Mouse (Mus musculus): ENCODE results near the gene Crnn. TPM values are rescaled to one million over a fixed set of nuclear protein-coding genes. Genes with fewer than 3 reads are reported as not detected.

Crnn gene
- polyA plus RNA-seq (2014; fragmentation: Nextera tagmentation; extraction: Ambion mirVana) = not detected in 2 replicates

- WGBS (ENCODE audit: insufficient replicate concordance) = 44% methylated on average over 1 of the region's 1 CpGs
- no peak within 1 kb of the TSS for H3K4me2 ChIP-seq
- ATAC-seq (replicated peaks; ENCODE audit: insufficient number of reproducible peaks, low FRiP score, low TSS enrichment) = no peak
Observed at GRCm38 (mm10) chr3:93144510-93145051, at the start of gene Crnn. Gene Crnn (plus strand): TSS chr3:93144787.

DNA sequence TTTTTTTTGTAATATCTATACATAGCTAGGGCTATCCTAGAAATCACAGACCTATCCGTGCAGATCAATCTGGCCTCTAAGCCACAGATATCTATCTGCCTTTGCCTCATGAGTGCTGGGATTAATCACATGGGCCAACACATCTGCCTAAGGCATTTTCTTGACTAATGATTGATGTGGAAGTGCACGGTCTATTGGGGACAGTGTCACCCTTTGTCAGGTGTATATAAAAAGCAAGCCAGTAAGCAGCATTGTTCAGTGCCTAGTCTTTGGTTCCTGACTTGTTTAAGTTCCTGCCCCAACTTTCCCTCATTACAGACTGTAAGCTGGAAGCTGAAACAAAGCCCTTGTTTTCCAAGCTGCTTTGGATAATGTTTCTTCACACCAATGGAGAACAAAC, 48.1 kb upstream of the Crnn start:
- H3K27me3 ChIP-seq (ENCODE audit: control insufficient read depth, insufficient read depth, low read length) = no peaks in the 10 kb centered on the region
- no peak overlapping the region for H3K9ac ChIP-seq (ENCODE audit: low read depth, low read length)
- H3K4me2 ChIP-seq = no peak overlapping the region
- H3K9me3 ChIP-seq (replicated peaks; ENCODE audit: control insufficient read depth, low read length) = no peaks in the 10 kb centered on the region
- H3K4me1 ChIP-seq (ENCODE audit: control insufficient read depth, insufficient read depth, low read length) = no peaks in the 10 kb centered on the region
- WGBS (ENCODE audit: insufficient replicate concordance) = 69% methylated on average over 2 of the region's 2 CpGs
- H3K4me3 ChIP-seq (ENCODE audit: low read depth, low read length) = no peak overlapping the region
- H3K36me3 ChIP-seq (ENCODE audit: control insufficient read depth, insufficient read depth, low read length) = no peaks in the 10 kb centered on the region
- ATAC-seq (replicated peaks; ENCODE audit: insufficient number of reproducible peaks, low FRiP score, low TSS enrichment) = no peak
- no peak overlapping the region for H3K27ac ChIP-seq (ENCODE audit: low read depth, low read length)

More at GRCm38 (mm10) chr3:93144510-93145051, at the start of gene Crnn:
- H3K4me3 ChIP-seq (ENCODE audit: low read depth, low read length) = no peak within 1 kb of the TSS
- no peaks in the 10 kb centered on the region for H3K27me3 ChIP-seq (ENCODE audit: control insufficient read depth, insufficient read depth, low read length)
- no peak within 1 kb of the TSS for H3K27ac ChIP-seq (ENCODE audit: low read depth, low read length)
- H3K4me1 ChIP-seq (ENCODE audit: control insufficient read depth, insufficient read depth, low read length) = no peaks in the 10 kb centered on the region
- H3K36me3 ChIP-seq (ENCODE audit: control insufficient read depth, insufficient read depth, low read length) = no peaks in the 10 kb centered on the region
- no peak within 1 kb of the TSS for H3K9ac ChIP-seq (ENCODE audit: low read depth, low read length)
- no peaks in the 10 kb centered on the region for H3K9me3 ChIP-seq (replicated peaks; ENCODE audit: control insufficient read depth, low read length)

- 36% methylated on average over 5 of the region's 5 CpGs for WGBS (ENCODE audit: insufficient replicate concordance)
- Histone ChIP-seq H3K9me3 (replicated peaks; ENCODE audit: control insufficient read depth, low read length) (no peaks in the 10 kb centered on the region), H3K4me1 (ENCODE audit: control insufficient read depth, insufficient read depth, low read length) (no peaks in the 10 kb centered on the region), H3K36me3 (ENCODE audit: control insufficient read depth, insufficient read depth, low read length) (no peaks in the 10 kb centered on the region), H3K4me3 (ENCODE audit: low read depth, low read length) (no peak overlapping the region), H3K27me3 (ENCODE audit: control insufficient read depth, insufficient read depth, low read length) (no peaks in the 10 kb centered on the region), H3K4me2 (no peak overlapping the region), H3K27ac (ENCODE audit: low read depth, low read length) (no peak overlapping the region), H3K9ac (ENCODE audit: low read depth, low read length) (no peak overlapping the region)
- no peak for ATAC-seq (replicated peaks; ENCODE audit: insufficient number of reproducible peaks, low FRiP score, low TSS enrichment)
Observed at GRCm38 (mm10) chr3:93111668-93112067, 32.9 kb upstream of the Crnn start.

DNA sequence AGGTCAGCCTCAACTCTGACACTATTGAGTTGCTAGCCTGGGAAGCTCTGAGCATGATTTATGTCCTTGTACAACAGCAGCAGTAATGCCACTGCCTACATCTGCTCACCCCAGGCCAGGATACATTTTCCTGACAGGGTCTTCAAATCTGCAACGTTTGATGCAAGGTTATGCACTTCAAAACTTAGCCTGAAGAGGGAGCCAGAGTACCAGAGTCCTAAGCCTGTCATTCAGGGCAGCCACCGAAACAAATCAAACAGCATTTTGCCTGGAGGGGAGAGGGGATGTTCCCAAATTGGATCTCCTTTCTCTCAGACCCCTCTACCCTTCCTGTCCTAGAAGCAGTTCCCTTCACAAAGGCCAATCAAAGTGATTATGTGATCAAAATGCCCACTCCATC, 30.1 kb upstream of the Crnn start:
- no peak overlapping the region for H3K4me3 ChIP-seq (ENCODE audit: low read depth, low read length)
- H3K27ac ChIP-seq (ENCODE audit: low read depth, low read length) = no peak overlapping the region
- no peaks in the 10 kb centered on the region for H3K4me1 ChIP-seq (ENCODE audit: control insufficient read depth, insufficient read depth, low read length)
- ATAC-seq (replicated peaks; ENCODE audit: insufficient number of reproducible peaks, low FRiP score, low TSS enrichment) = no peak
- 4% methylated on average over 2 of the region's 2 CpGs for WGBS (ENCODE audit: insufficient replicate concordance)
- H3K4me2 ChIP-seq = no peak overlapping the region
- no peaks in the 10 kb centered on the region for H3K9me3 ChIP-seq (replicated peaks; ENCODE audit: control insufficient read depth, low read length)
- no peaks in the 10 kb centered on the region for H3K27me3 ChIP-seq (ENCODE audit: control insufficient read depth, insufficient read depth, low read length)
- H3K9ac ChIP-seq (ENCODE audit: low read depth, low read length) = no peak overlapping the region
- no peaks in the 10 kb centered on the region for H3K36me3 ChIP-seq (ENCODE audit: control insufficient read depth, insufficient read depth, low read length)

DNA sequence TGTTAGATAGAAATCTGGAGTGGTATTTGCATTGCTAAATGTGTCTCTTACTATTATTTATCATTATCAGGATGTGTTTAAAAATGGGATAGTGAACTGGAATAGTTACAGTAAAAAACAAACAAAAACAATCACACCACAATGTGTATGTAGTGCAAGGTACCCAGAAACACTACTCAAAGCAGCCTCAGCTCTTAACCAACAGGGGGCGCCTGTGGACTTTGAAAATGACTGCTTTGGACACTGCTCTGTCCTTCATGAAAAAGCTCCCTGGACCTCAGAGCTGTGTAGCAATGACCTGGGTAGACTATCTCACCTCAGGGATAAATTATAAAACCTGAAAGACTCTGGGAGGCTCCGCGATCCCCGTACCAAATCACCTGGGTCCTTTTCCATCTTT, 25.5 kb upstream of the Crnn start:
- H3K4me1 ChIP-seq (ENCODE audit: control insufficient read depth, insufficient read depth, low read length) = no peaks in the 10 kb centered on the region
- no peak overlapping the region for H3K27ac ChIP-seq (ENCODE audit: low read depth, low read length)
- no peak overlapping the region for H3K9ac ChIP-seq (ENCODE audit: low read depth, low read length)
- 39% methylated on average over 4 of the region's 4 CpGs for WGBS (ENCODE audit: insufficient replicate concordance)
- no peaks in the 10 kb centered on the region for H3K36me3 ChIP-seq (ENCODE audit: control insufficient read depth, insufficient read depth, low read length)
- H3K4me3 ChIP-seq (ENCODE audit: low read depth, low read length) = no peak overlapping the region
- no peaks in the 10 kb centered on the region for H3K27me3 ChIP-seq (ENCODE audit: control insufficient read depth, insufficient read depth, low read length)
- H3K9me3 ChIP-seq (replicated peaks; ENCODE audit: control insufficient read depth, low read length) = no peaks in the 10 kb centered on the region
- no peak overlapping the region for H3K4me2 ChIP-seq
- no peak for ATAC-seq (replicated peaks; ENCODE audit: insufficient number of reproducible peaks, low FRiP score, low TSS enrichment)

DNA sequence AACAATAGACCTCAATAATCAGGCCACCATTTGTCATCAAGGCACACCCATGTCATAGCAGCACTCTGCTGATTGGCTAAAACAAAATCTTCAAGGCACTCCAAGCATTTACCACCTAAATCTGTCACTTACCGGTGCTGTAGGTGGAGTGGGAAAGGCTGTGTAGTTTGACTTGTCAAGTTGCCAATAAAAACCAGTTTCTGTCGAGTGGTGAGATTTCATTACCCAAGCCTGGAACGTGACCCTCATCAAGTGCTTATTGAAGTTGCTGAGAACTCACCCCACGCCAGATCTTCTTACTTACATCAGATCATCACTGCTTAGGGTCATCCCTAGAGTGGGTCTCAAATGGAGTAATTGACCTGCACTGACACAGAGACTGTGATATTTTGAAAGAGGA, 16.5 kb upstream of the Crnn start:
- no peak overlapping the region for H3K9ac ChIP-seq (ENCODE audit: low read depth, low read length)
- ATAC-seq (replicated peaks; ENCODE audit: insufficient number of reproducible peaks, low FRiP score, low TSS enrichment) = no peak
- H3K27ac ChIP-seq (ENCODE audit: low read depth, low read length) = no peak overlapping the region
- H3K9me3 ChIP-seq (replicated peaks; ENCODE audit: control insufficient read depth, low read length) = no peaks in the 10 kb centered on the region
- H3K36me3 ChIP-seq (ENCODE audit: control insufficient read depth, insufficient read depth, low read length) = no peaks in the 10 kb centered on the region
- H3K27me3 ChIP-seq (ENCODE audit: control insufficient read depth, insufficient read depth, low read length) = no peaks in the 10 kb centered on the region
- no peaks in the 10 kb centered on the region for H3K4me1 ChIP-seq (ENCODE audit: control insufficient read depth, insufficient read depth, low read length)
- H3K4me3 ChIP-seq (ENCODE audit: low read depth, low read length) = no peak overlapping the region
- WGBS (ENCODE audit: insufficient replicate concordance) = 38% methylated on average over 4 of the region's 4 CpGs
- H3K4me2 ChIP-seq = no peak overlapping the region

GRCm38 (mm10) chr3:93129076-93129475, 15.5 kb upstream of the Crnn start:
- WGBS (ENCODE audit: insufficient replicate concordance) = 48% methylated on average over 5 of the region's 5 CpGs

DNA sequence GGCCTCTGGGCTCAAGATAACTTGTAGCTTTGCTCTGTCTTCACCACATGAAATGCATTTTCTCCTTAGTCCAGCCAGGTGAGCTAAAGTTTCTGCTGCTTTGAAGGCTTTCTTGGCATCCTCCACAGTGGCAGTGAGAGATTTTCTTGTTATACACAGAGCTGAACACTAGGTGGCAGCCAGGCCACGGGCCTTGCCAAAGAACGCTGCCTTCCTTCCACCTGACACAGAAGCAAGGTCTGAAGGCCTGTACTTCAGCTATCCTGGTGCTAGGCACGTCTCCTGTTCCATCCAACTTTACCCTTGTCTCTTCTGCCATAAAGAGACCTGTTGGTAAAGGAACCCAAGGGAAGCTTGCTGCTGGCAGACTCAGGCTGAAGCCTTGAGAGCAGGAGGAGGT, 14.1 kb upstream of the Crnn start:
- no peak for ATAC-seq (replicated peaks; ENCODE audit: insufficient number of reproducible peaks, low FRiP score, low TSS enrichment)
- Histone ChIP-seq H3K9ac (ENCODE audit: low read depth, low read length) (no peak overlapping the region), H3K36me3 (ENCODE audit: control insufficient read depth, insufficient read depth, low read length) (no peaks in the 10 kb centered on the region), H3K27ac (ENCODE audit: low read depth, low read length) (no peak overlapping the region), H3K4me2 (no peak overlapping the region), H3K9me3 (replicated peaks; ENCODE audit: control insufficient read depth, low read length) (no peaks in the 10 kb centered on the region), H3K4me1 (ENCODE audit: control insufficient read depth, insufficient read depth, low read length) (no peaks in the 10 kb centered on the region), H3K27me3 (ENCODE audit: control insufficient read depth, insufficient read depth, low read length) (no peaks in the 10 kb centered on the region), H3K4me3 (ENCODE audit: low read depth, low read length) (no peak overlapping the region)
- 11% methylated on average over 3 of the region's 3 CpGs for WGBS (ENCODE audit: insufficient replicate concordance)

More at GRCm38 (mm10) chr3:93129076-93129475, 15.5 kb upstream of the Crnn start:
- ATAC-seq (replicated peaks; ENCODE audit: insufficient number of reproducible peaks, low FRiP score, low TSS enrichment) = no peak
- Histone ChIP-seq H3K4me3 (ENCODE audit: low read depth, low read length) (no peak overlapping the region), H3K36me3 (ENCODE audit: control insufficient read depth, insufficient read depth, low read length) (no peaks in the 10 kb centered on the region), H3K9me3 (replicated peaks; ENCODE audit: control insufficient read depth, low read length) (no peaks in the 10 kb centered on the region), H3K27ac (ENCODE audit: low read depth, low read length) (no peak overlapping the region), H3K27me3 (ENCODE audit: control insufficient read depth, insufficient read depth, low read length) (no peaks in the 10 kb centered on the region), H3K4me1 (ENCODE audit: control insufficient read depth, insufficient read depth, low read length) (no peaks in the 10 kb centered on the region), H3K9ac (ENCODE audit: low read depth, low read length) (no peak overlapping the region), H3K4me2 (no peak overlapping the region)

DNA sequence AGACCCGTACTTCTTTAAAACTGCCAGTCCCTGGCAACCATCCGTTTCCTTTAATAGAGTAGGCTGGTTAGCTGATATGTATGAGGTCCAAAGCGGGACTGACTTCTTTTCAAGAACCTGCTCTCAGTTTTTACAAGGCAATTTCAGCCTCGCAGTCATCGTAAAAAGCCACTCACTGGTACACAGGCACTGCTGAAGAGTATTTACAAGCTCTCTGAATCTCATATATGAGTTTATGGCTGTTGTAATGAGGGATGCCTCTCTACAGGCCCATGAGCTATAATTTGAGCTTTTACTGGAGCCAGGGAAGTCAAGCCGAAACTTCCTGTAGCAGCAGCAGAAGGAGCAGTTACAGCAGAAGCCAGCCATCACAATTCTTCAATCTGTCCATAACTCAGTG, 17.9 kb downstream of the Crnn start:
- H3K9me3 ChIP-seq (replicated peaks; ENCODE audit: control insufficient read depth, low read length) = no peaks in the 10 kb centered on the region
- H3K27me3 ChIP-seq (ENCODE audit: control insufficient read depth, insufficient read depth, low read length) = no peaks in the 10 kb centered on the region
- H3K4me2 ChIP-seq = no peak overlapping the region
- H3K27ac ChIP-seq (ENCODE audit: low read depth, low read length) = no peak overlapping the region
- H3K4me1 ChIP-seq (ENCODE audit: control insufficient read depth, insufficient read depth, low read length) = no peaks in the 10 kb centered on the region
- no peak for ATAC-seq (replicated peaks; ENCODE audit: insufficient number of reproducible peaks, low FRiP score, low TSS enrichment)
- no peaks in the 10 kb centered on the region for H3K36me3 ChIP-seq (ENCODE audit: control insufficient read depth, insufficient read depth, low read length)
- WGBS (ENCODE audit: insufficient replicate concordance) = 71% methylated on average over 6 of the region's 6 CpGs
- H3K9ac ChIP-seq (ENCODE audit: low read depth, low read length) = no peak overlapping the region
- H3K4me3 ChIP-seq (ENCODE audit: low read depth, low read length) = no peak overlapping the region

Data from heart, embryonic 11.5 days (tissue).